Mouse (Mus musculus): Measurements from ENCODE around the gene Spata2l. TPM values are rescaled to one million over a fixed set of nuclear protein-coding genes. Genes with fewer than 3 reads are reported as not detected.
"Not testable (repeated sequence)": the region's sequence is repeated elsewhere in the genome, so short reads cannot be mapped to it uniquely, and the experiment has no call there.

Gene Spata2l
- total RNA-seq, 2 experiments from 2014 or later = 9.5 to 16.7 TPM

GRCm38 (mm10) chr8:123247748-123248147 is 11.7 kb upstream of the Spata2l start:
- no peak for DNase-seq

GRCm38 (mm10) chr8:123245543-123245942 is 9.5 kb upstream of the Spata2l start:
- DNase-seq = no peak

- DNase-seq = no peak
These were observed 8.3 kb upstream of the Spata2l start for GRCm38 (mm10) chr8:123244382-123244781.

- no peak for DNase-seq
These were observed 7.0 kb upstream of the Spata2l start for GRCm38 (mm10) chr8:123243053-123243452.

- DNase-seq = no peak
These were observed 6.3 kb upstream of the Spata2l start for GRCm38 (mm10) chr8:123242107-123242923.

- DNase-seq = peak; percentile 38
These were observed 3.4 kb upstream of the Spata2l start for GRCm38 (mm10) chr8:123239398-123239797.

GRCm38 (mm10) chr8:123234918-123235519 is 1.0 kb downstream of the Spata2l start:
- no peak for DNase-seq

GRCm38 (mm10) chr8:123233760-123234159 is 2.3 kb downstream of the Spata2l start:
- DNase-seq = no peak

GRCm38 (mm10) chr8:123233300-123233699 is 2.7 kb downstream of the Spata2l start:
- no peak for DNase-seq

- DNase-seq = no peak
These were observed 3.5 kb downstream of the Spata2l start for GRCm38 (mm10) chr8:123232553-123232952.

GRCm38 (mm10) chr8:123231742-123232141 is 4.3 kb downstream of the Spata2l start:
- peak; percentile 40 for DNase-seq

- not testable (repeated sequence) for DNase-seq
These were observed 5.7 kb downstream of the Spata2l start for GRCm38 (mm10) chr8:123230326-123230725.

GRCm38 (mm10) chr8:123228416-123228815 is 7.6 kb downstream of the Spata2l start:
- DNase-seq = no peak

- DNase-seq = peak; percentile 97
These were observed 11.5 kb downstream of the Spata2l start, which contains the start of gene Cdk10 for GRCm38 (mm10) chr8:123224278-123225266. Gene Cdk10 (plus strand): TSS chr8:123224842.

GRCm38 (mm10) chr8:123220917-123221316 is 15.1 kb downstream of the Spata2l start:
- peak; percentile 51 for DNase-seq

- no peak for DNase-seq
These were observed 20.6 kb downstream of the Spata2l start for GRCm38 (mm10) chr8:123215430-123215829.

- DNase-seq = no peak
These were observed 22.8 kb downstream of the Spata2l start for GRCm38 (mm10) chr8:123213118-123213772.

- DNase-seq = peak; percentile 94
These were observed 23.5 kb downstream of the Spata2l start, which contains the start of the genes Chmp1a and Spata33 for GRCm38 (mm10) chr8:123212321-123213117. Gene Chmp1a (minus strand): TSS chr8:123212763. Gene Spata33 (plus strand): TSS chr8:123212832.

- no peak for DNase-seq
These were observed 24.2 kb downstream of the Spata2l start for GRCm38 (mm10) chr8:123211876-123212275.

- DNase-seq = no peak
These were observed 32.5 kb downstream of the Spata2l start for GRCm38 (mm10) chr8:123203571-123203970.

- DNase-seq = peak; percentile 86
These were observed 33.7 kb downstream of the Spata2l start for GRCm38 (mm10) chr8:123202288-123202687.

Measured in adrenal gland, postnatal 10 days (tissue).